Mouse (Mus musculus) heart, postnatal 36 days (tissue): Measurements from ENCODE around the gene Litaf. TPM values are rescaled to one million over a fixed set of nuclear protein-coding genes. Genes with fewer than 3 reads are reported as not detected.
"Not testable (repeated sequence)": the region's sequence is repeated elsewhere in the genome, so short reads cannot be mapped to it uniquely, and the experiment has no call there.

Source experiments
- DNase-seq, 2 experiments: peaks; one replicate each; pipeline ENCODE4 v3.0.0; 2021 to 2022
- intact Hi-C: fragments of 180-260 bp; cut with DNase I; formaldehyde crosslinking; loops from one replicate; pipeline ENCODE4 v1.15.1; 2025
- total RNA-seq, 2 experiments: library from RNA; stranded (reverse); gene quantifications; 2 replicates each; pipeline ENCODE4 v1.2.3; 2021

Litaf gene
- total RNA-seq, 2 experiments from 2014 or later: 19.9 to 21.7 TPM

DNA sequence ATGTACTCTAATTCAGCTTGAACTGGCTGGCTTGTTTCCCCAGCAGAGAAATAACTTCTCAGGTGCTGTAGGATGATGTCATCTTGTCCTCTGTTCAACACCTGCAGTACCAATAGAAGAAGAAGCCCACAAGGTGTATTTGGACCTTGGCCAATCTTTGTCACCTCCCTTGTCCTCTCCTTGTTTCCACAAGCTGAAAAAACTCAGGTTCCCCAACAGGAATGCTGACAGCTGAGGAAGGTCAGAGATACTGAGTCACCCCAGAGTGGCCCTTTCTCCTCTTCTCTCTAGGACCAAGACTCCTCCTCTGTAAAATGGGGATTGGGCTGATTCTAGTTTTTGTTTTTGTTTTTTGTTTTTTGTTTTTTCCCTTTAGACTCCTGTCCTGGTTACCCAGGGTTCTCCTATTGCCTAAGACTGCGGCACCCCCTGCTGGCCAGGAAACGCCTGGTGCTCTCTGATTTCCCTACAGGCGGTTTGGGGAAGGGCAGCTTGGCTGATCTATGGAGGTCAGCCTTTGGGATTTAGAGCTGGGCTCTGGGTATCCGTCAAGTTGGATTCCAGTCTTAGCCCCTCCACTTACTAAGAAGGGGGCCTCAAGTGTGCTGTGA lies 31.7 kb downstream of the Litaf start:
- peak; percentile 88 to 89 for DNase-seq
- intact Hi-C loops: loop anchor here (1.0 to 10.0 kb wide), 6 partner anchors 41 to 469 kb away; no protein-coding TSS in a partner anchor

DNA sequence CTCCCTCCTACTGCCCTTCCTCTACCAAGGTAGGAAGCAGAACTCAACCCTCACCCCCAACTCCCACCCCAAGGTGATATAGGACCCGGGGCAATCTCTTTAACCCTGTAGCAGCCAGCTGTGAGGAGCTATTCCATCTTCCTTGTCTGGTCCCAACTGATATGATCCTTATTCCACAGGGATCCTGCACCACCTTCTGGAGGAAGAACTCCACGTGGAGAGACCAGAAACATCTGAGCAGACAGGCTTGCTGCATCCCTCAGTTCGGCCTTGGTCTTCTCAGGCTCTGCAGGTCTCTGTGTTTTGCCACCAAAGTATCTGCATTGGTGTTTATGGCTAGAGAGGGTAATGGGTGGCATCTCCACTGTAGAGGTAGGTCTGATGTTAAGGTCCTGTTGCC lies 34.6 kb downstream of the Litaf start:
- DNase-seq: no peak
- intact Hi-C loops: loop anchor here (10.0 kb wide), 1 partner anchor 467 kb away; no protein-coding TSS in a partner anchor

DNA sequence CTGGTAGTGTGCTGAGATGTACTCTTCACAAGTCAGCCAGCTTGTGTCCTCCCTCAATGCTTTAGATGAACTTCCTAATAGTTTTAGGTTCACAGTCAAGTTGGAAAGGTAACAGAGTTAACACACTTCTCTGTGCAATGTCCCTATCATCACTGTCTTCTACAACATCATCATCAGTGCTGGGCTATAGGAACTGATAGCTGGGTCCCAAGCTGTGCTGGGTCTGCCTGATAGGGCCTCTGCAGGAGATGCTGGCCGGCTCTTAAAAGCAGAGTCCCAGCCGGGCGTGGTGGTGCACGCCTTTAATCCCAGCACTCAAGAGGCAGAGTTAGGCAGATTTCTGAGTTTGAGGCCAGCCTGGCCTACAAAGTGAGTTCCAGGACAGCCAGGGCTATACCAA lies 35.1 kb downstream of the Litaf start:
- no peak for DNase-seq
- intact Hi-C loops: loop anchor here (10.0 kb wide), 1 partner anchor 466 kb away; no protein-coding TSS in a partner anchor

DNA sequence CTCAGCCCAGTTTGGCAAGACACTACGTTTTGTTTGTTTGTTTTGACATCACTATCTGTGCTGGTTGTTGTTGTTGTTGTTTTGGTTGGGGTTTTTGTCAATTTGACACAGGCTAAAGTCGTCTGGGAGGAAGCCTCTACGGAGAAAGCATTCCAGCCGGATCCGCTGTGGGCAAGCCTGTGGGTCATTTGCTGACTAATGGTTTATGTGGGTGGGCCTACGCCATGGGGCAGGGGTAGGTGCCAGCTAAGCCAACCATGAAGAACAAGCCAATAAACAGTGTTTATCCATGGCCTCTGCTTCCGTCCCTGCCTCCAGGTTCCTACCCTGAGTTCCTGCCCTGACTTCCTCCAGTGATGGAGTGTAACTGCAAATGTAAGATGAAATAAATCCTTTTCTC lies 37.8 kb downstream of the Litaf start:
- intact Hi-C loops: no loop called here
- DNase-seq: no peak

DNA sequence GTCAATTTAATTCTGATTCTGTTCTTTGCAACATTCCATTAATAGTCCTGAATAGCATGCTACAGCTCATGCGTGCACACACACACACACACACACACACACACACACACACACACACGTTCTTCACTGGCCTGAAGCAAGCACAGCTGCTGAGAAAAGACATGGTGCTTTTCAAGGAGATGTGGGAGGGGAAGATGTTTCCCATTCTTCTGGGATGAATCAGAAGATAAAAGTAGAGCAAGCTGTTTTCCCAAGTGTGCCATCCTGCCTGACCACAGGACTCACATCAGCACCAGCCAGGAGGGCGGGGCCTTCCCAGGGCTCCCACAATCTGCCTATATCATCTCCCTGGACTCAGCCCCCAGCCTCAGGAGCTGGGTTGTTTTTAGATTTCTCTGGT lies 41.1 kb downstream of the Litaf start:
- no peak for DNase-seq
- intact Hi-C loops: no loop called here

DNA sequence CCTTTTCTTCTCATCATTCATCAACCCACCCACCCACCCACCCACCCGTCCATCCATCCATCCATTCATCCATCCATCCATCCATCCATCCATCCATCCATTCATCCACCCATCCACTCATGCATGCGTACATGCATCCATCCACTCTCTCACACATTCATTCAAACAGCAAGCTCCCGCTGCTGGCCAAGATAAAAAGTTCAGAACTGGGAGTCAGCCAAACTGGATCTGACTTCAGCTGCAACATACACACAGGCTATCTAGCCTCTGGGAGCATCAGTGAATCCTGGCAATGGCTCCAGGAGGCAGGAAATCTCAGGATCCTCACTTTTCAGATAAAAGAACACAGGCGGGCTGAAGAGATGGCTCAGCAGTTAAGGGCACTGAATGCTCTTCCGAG lies 42.3 kb downstream of the Litaf start:
- no peak for DNase-seq
- intact Hi-C loops: no loop called here

DNA sequence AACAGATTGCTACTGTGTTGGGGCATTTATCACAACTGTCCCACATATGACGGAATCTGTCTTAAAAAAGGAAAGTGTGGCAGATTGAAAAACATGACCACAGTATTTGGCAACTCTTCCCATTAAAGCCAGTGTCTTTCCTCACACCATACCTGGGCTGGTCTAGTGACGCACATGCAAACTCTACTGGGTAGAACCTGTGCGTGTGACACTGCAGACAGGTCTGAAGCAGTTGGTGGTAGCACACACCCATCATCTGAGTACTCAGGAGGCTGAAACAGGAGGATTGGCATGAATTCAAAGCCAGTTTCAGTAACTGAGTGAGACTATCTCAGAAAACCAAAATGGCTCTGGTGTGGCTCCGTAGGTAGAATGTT lies 43.9 kb downstream of the Litaf start:
- intact Hi-C loops: no loop called here
- no peak for DNase-seq

DNA sequence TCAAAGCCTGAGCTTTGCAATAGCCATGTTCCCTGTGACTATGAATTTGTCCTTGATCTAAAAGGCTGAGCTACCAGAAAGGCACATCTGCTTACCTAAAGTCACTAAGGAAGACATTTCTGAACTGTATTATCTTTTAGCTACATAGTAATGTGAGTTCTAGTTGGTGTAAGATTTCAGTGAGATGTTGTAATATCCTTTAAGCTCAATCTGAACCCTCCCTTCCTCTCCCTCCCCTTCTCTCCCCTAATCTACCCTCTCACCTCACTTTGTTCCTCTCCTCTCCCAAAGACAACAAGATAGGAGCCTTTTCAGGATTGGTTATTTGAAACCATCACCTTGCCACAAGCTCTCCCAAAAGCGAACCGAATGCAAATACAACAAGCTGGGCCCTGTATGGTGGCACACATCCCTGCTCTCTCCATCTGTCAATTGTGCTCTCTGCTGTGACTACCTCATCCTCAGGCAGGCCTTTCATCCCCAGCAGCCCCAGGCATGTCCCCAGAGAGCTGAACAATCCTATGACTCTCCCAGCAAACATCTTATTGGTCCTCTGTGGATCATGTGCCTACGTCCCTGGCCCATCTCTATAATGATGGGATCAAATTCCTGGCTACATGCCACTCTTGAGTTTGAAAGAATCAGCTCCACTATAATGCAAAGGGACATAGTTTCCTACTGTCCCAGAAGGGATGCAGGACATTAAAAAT lies 44.4 kb downstream of the Litaf start:
- intact Hi-C loops: no loop called here
- no peak for DNase-seq

DNA sequence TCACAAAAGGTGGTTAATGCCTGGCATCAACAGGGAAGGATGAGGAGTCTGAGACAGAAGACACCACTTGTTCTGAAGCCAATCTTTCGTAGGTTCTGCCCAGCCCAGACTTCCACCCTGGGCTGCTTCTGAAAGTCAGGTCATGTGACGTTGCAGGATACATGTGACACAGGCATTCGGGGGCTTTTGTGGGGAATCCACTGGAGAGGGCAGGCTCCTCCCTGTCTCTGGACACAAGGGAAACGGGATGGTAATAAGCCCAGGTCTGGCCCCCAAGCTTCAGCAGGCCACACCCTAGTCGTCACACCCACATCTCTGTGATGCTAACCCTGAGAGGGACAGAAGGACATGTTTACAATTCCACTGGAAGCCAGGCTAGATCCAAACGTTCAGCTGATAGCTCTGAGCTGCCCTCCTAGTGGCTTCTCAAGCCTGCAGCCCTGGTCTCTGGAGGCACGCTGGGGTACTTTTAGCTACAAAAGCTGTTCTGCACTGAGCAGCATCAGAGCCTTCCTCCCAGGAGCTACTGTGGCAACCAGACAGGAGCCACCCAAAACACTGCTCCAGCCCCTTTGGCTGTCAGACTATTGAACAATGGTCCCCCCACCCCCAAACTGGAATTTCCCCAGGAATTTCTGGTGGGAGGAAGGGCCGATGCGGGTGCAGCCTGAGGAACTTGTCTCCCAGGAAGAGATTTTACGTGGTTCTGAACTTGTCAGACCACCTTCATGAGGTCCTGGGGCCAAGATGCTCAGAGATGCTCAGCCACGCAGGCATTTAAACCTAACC lies 48.0 kb downstream of the Litaf start:
- intact Hi-C loops: no loop called here
- DNase-seq: no peak

DNA sequence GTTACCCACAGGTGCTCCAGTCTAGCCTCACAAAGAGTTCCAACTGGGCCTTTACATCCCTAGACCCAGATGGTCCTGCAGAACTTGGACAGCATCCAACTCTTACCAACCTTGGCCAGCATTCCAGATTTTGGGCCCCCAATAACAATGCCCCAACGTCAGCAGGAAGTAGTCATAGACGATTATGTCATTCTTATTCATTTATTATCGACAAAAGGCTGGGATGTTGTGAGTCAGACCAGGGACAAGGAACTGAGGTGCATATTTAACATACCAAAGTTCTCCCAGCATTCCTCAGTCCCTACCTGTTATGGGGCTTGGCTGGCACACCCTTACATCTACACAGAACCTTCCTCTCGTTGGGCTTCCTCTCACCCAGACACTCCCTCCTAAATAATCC lies 49.6 kb downstream of the Litaf start:
- intact Hi-C loops: no loop called here
- DNase-seq: no peak

DNA sequence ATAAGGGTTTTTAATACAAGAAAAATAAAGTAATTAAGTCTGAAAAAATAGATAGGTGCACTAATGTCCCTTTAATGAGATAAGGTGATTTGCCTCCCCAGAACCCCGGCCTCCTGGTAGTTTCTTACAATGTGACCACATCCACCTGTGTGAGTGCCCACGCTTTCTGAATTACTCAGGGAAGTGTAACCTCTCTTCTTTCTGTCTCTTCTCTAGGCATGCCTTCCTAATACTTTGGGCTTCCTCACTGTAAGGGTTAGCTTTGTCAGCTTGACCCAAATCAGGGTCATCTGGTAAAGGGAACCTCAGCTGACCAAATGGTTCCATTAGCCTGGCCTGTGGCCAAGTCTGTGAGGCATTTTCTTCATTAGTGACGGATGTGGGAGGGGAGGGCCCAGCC lies 51.5 kb downstream of the Litaf start:
- intact Hi-C loops: no loop called here
- no peak for DNase-seq

DNA sequence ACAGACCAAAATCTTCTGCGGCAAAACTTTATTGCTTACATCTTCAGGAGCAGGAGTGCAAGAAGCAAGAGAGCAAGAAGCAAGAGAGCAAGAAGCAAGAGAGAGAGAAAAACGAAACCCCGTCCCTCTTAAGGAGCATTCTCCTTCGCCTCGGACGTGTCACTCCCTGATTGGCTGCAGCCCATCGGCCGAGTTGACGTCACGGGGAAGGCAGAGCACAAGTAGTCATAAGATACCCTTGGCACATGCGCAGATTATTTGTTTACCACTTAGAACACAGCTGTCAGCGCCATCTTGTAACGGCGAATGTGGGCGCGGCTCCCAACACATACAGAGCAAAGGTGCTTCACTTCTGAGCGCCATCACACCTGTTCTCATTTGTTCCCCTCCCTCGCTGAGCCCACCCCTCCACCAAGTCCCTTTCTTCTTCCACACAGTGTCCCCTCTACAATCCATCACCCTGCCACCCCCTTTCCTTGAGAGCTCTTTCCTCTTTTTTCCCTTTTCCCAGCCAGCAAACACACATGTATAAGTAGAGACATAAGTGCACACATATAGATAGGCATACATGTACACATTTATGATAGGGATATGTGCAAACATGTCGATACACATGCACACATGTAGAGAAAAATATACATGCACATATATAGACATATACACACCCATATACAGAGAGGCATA lies 52.4 kb downstream of the Litaf start:
- intact Hi-C loops: not testable (repeated sequence)

DNA sequence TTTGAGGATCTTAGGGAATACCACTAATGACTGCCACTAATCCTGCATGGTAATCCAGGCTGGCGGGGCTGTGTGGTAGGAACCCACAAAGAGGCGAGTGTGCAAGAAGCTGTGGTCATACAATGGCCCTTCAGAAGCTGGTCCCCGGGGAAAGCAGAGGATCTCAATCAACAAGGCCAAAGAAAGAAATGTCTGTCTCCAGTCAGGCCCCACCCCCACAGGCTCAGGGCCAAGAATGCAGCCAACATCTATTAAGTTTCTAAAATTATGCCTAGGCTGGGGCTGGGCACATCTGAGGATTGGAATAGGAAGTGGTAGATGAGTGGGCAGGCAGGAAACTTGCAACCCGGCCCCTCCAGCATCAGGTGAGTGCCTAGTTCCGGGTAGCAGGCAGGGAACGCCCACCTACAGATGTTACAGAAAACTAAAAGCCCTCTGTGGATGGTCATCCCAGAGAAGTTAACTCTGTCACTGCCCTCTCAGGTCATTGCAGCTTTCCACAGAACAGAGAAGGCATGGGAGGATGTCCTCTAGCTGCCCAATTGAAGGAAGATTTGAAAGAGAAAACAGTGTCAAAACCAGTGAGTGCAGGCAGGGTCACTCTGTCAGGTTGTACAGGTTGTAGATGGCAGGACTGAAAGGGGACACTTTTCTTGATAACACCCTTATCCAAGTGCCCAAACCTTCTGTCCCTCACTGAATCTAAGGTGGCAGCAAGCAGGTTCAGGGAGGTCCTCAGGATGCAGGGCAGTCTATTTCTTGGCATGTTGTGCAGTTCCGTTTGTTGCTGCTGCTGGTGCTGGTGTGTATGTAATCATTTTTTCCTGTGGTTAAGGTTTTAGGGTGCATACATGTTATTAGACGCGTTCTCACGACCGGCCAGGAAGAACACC lies 53.1 kb downstream of the Litaf start:
- intact Hi-C loops: no loop called here
- peak; percentile 50 to 56 for DNase-seq

More for the DNA sequence above, 52.4 kb downstream of the Litaf start:
- DNase-seq: not testable (repeated sequence)

DNA sequence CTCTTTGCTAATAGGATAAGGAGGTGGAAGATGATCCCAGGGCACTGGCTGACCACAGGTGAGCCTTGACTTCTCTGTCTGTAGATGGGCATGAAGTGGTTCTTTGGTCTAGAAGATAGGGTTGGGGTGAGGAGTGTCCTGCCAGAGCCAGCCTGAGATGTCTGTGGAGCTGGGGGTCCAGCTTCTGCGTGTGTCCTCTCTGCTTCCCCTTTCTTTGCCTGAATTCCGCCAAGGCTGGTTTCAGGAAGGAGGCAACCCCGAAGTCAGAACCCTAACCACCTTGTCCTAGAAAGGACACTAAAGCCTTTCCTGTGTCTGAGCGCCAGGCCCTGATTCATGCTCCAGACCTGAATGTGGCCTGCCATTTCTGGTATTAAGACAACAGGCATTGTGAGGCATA lies 54.0 kb downstream of the Litaf start:
- intact Hi-C loops: no loop called here

DNA sequence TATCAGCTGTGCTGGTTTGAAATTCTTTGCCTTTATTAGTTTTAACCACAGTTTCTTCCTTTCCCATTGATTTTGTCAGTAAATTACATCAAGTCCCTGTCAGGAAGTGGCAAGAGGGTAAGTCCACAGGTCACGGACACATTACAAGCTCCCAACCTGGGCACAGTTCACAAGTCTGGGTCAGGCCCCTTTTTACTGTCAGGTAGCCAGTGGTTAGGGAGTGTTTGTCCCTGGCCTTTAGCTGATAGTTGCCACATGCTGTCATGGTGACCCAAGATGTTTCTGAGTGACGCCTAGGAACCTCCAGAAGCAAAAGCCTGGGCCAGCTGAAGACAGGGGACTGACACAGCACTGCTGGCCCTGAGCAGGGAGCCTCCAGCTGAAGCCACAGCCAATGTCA lies 54.8 kb downstream of the Litaf start:
- no peak for DNase-seq
- intact Hi-C loops: no loop called here

More for the DNA sequence above, 54.0 kb downstream of the Litaf start:
- no peak for DNase-seq

DNA sequence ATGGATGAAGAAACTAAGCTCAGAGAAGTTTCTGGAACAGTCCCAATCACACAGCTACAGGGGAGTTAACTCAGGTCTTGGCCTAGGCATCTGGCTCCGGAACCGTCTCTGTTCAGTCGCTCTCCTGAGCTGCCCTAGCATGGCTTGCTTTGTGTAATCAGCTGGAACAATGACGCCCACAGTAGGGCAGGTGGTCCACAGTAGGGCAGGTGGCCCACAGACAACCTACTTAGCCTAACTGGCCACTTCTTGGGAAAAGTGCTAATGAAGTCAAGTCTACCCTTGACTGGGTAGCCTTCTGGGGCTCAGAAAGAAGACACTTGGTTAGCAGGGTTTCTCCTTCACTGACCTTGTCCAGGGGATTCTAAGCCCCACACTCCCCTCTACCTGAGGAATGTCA lies 55.7 kb downstream of the Litaf start:
- DNase-seq: no peak
- intact Hi-C loops: no loop called here

DNA sequence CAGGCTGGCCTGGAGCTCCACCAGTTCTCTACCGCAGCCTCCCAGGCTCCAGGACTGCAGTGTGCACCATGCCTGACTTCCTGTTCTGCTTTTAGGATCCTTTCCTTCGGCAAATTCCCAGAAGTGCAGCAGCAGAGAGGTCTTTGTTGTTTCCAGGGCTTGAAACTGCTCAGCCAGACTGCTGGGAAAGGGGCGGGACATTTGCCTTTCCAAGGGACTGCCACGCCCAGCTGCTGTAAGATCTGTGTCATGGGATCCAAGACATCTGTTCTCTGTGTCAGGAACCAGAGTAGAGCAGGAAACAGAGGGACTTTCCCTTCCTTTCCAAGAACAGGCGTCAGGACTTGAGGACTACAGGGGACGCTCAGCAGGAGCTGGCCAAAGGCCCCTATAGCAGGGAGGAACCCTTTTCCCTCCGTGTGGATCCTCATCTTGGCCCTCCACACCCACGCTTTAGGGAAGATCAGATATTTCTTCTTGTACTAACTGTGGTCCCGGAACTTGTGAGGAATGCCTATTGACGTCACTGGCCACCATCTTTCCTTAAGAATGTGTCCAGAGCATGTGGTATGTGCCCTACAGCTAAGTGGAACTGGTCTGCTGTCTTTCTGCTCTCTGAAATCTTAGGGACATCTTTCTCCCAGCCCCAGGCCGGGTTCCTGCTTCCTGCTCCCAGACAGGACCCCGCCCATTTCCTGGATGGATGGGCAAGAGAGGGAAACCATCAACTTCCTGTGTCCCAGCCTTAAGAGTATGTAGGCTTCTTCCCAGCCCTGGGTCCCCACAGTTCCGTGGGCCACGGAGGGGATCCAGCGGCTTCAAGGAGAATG lies 57.6 kb downstream of the Litaf start:
- peak; percentile 80 to 84 for DNase-seq
- intact Hi-C loops: no loop called here

DNA sequence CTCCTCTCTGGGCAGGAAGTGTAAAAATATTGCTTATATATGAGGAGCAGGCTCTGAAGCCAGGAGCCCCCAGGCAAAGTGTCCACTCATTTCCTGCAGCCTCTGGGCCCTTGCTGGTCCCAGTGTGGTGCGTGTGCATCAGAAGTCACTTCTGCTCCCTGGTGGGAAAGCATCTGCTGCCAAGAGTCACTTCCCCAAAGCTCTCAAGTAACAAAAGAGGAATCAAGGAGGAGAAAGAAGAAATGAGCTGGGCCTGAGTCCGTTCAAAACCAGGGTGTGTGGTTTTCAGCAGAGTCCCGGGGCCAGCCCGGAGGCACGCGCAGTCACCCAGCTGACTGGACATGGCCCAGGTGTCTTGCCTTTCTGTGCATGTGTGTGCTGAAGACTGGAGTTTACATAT lies 59.9 kb downstream of the Litaf start:
- intact Hi-C loops: no loop called here
- no peak for DNase-seq
